Mouse (Mus musculus) kidney, postnatal 0 days (tissue): Measurements from ENCODE around the gene Rad54l2. TPM values are rescaled to one million over a fixed set of nuclear protein-coding genes. Genes with fewer than 3 reads are reported as not detected.

Experiments used
- ATAC-seq: fragments of 200-750 bp; cut with Nextera tagmentation; replicated peaks from 2 replicates; pipeline ENCODE4 v1.8.0; 2017; ENCODE audit warnings: low read depth, moderate number of reproducible peaks, moderate TSS enrichment, moderate library complexity; ENCODE audit not compliant: low FRiP score
- DNase-seq: peaks from one replicate; pipeline ENCODE4 v3.0.0-alpha.2; 2016; ENCODE audit warnings: low spot score
- H3K27ac ChIP-seq: fragments of 300-500 bp; sonication (generic); 2 replicates; pipeline ENCODE4 v1.5.1; 2014; ENCODE audit warnings: mild to moderate bottlenecking
- H3K27me3 ChIP-seq: fragments of 300-500 bp; sonication (generic); 2 replicates; pipeline ENCODE4 v1.6.1; 2014; ENCODE audit warnings: low read length, mixed read lengths; ENCODE audit not compliant: insufficient read depth
- H3K36me3 ChIP-seq: fragments of 300-500 bp; sonication (generic); 2 replicates; pipeline ENCODE4 v1.6.1; 2014; ENCODE audit warnings: low read length, mixed read lengths; ENCODE audit not compliant: insufficient read depth
- H3K4me1 ChIP-seq: fragments of 300-500 bp; sonication (generic); replicated peaks from 2 replicates; pipeline ENCODE4 v1.6.1; 2014; ENCODE audit warnings: antibody characterized with exemption, low read length, mixed read lengths; ENCODE audit not compliant: insufficient read depth
- H3K4me2 ChIP-seq: fragments of 300-500 bp; sonication (generic); 2 replicates; pipeline ENCODE4 v1.6.1; 2014; ENCODE audit warnings: mild to moderate bottlenecking, low read length, moderate library complexity, mixed read lengths
- H3K4me3 ChIP-seq: fragments of 300-500 bp; sonication (generic); replicated peaks from 2 replicates; pipeline ENCODE4 v1.5.1; 2014; ENCODE audit warnings: low read depth, low read length
- H3K9ac ChIP-seq: fragments of 300-500 bp; sonication (generic); 2 replicates; pipeline ENCODE4 v1.6.1; 2014; ENCODE audit warnings: low read depth, low read length
- H3K9me3 ChIP-seq: fragments of 300-500 bp; sonication (generic); replicated peaks from 2 replicates; pipeline ENCODE4 v1.6.1; 2016; ENCODE audit warnings: low read length, inconsistent platforms, mixed read lengths
- CTCF ChIP-seq: IDR thresholded peaks from 2 replicates; pipeline ENCODE4 v1.5.1; 2016; ENCODE audit warnings: antibody characterized with exemption, low read depth, mild to moderate bottlenecking, moderate library complexity
- WGBS: fragments of 180-500 bp; shearing (Covaris S2); extraction: QIAGEN DNeasy Blood & Tissue Kit; methylation state at CpG from one replicate; pipeline ENCODE4 v1.1.7; 2014; 5-methylcytosine and 5-hydroxymethylcytosine counted together
- polyA plus RNA-seq: library from polyadenylated mRNA; unstranded; fragments of >200 nt; fragmentation: Nextera tagmentation; extraction: Ambion mirVana; gene quantifications from 2 replicates; pipeline ENCODE4 v1.2.1, GENCODE M21; 2015

Gene Rad54l2
- polyA plus RNA-seq, 1 experiment from 2014 or later, result 2.7 TPM

GRCm38 (mm10) chr9:106716729-106717128, 72.3 kb downstream of the Rad54l2 start:
- no peak overlapping the region for H3K4me2 ChIP-seq
- TF ChIP-seq CTCF, result no peak
- no peaks in the 10 kb centered on the region for H3K27me3 ChIP-seq
- ATAC-seq (no peak), DNase-seq (no peak)
- H3K4me1 ChIP-seq, result no peaks in the 10 kb centered on the region
- H3K9me3 ChIP-seq, result no peaks in the 10 kb centered on the region
- no peak overlapping the region for H3K27ac ChIP-seq
- H3K9ac ChIP-seq, result no peak overlapping the region
- WGBS, result 97% methylated on average over 4 of the region's 4 CpGs
- peaks cover 41% of the 10 kb centered on the region for H3K36me3 ChIP-seq
- no peak overlapping the region for H3K4me3 ChIP-seq

- Histone ChIP-seq H3K27ac (no peak overlapping the region), H3K36me3 (peaks cover 43% of the 10 kb centered on the region), H3K4me3 (no peak overlapping the region), H3K4me1 (no peaks in the 10 kb centered on the region), H3K9ac (no peak overlapping the region), H3K4me2 (no peak overlapping the region), H3K27me3 (no peaks in the 10 kb centered on the region), H3K9me3 (no peaks in the 10 kb centered on the region)
- DNase-seq (no peak), ATAC-seq (no peak)
- WGBS, result 60% methylated on average over 2 of the region's 2 CpGs
- TF ChIP-seq CTCF, result no peak
Observed at GRCm38 (mm10) chr9:106716232-106716631, 72.8 kb downstream of the Rad54l2 start.

DNA sequence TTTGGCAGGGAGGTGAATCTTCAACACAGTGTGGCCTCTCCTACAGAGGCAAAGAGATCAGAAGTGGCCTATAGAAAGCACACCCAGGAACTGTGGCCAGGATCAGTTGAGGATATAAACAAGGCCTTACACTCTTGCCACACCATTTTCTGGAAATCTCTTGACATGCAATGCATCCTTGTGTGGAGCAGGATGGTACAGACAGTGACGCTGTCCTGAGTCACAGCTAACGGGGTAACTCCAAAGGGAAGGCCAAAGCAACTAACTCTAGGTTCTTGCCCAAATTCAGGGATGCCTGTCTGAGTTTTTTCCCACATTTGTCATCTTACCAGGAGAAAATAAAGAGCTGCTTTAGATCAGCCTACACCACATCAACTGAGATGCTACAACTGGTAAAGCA, 76.5 kb downstream of the Rad54l2 start:
- H3K36me3 ChIP-seq, result peaks cover 54% of the 10 kb centered on the region
- ATAC-seq (no peak), DNase-seq (no peak)
- no peak overlapping the region for H3K9ac ChIP-seq
- no peak for TF ChIP-seq CTCF
- H3K27me3 ChIP-seq, result no peaks in the 10 kb centered on the region
- H3K4me1 ChIP-seq, result no peaks in the 10 kb centered on the region
- WGBS, result 98% methylated on average over 2 of the region's 2 CpGs
- H3K4me3 ChIP-seq, result no peak overlapping the region
- H3K27ac ChIP-seq, result no peak overlapping the region
- H3K9me3 ChIP-seq, result no peaks in the 10 kb centered on the region
- H3K4me2 ChIP-seq, result no peak overlapping the region

- Histone ChIP-seq H3K27ac (no peak overlapping the region), H3K9me3 (no peaks in the 10 kb centered on the region), H3K4me3 (no peak overlapping the region), H3K36me3 (peaks cover 25% of the 10 kb centered on the region), H3K9ac (no peak overlapping the region), H3K4me2 (no peak overlapping the region), H3K4me1 (no peaks in the 10 kb centered on the region), H3K27me3 (no peaks in the 10 kb centered on the region)
- TF ChIP-seq CTCF, result no peak
- WGBS, result 92% methylated on average over 11 of the region's 11 CpGs
- no peak for ATAC-seq
- DNase-seq, result no peak
Observed at GRCm38 (mm10) chr9:106692973-106693481, 96.0 kb downstream of the Rad54l2 start.

GRCm38 (mm10) chr9:106688834-106689233, 100.2 kb downstream of the Rad54l2 start:
- DNase-seq (no peak), ATAC-seq (no peak)
- H3K4me3 ChIP-seq, result no peak overlapping the region
- peaks cover 4% of the 10 kb centered on the region for H3K4me1 ChIP-seq
- peaks cover 14% of the 10 kb centered on the region for H3K36me3 ChIP-seq
- TF ChIP-seq CTCF, result no peak
- H3K9ac ChIP-seq, result no peak overlapping the region
- H3K27ac ChIP-seq, result no peak overlapping the region
- 83% methylated on average over 8 of the region's 8 CpGs for WGBS
- no peak overlapping the region for H3K4me2 ChIP-seq
- H3K27me3 ChIP-seq, result no peaks in the 10 kb centered on the region
- no peaks in the 10 kb centered on the region for H3K9me3 ChIP-seq

DNA sequence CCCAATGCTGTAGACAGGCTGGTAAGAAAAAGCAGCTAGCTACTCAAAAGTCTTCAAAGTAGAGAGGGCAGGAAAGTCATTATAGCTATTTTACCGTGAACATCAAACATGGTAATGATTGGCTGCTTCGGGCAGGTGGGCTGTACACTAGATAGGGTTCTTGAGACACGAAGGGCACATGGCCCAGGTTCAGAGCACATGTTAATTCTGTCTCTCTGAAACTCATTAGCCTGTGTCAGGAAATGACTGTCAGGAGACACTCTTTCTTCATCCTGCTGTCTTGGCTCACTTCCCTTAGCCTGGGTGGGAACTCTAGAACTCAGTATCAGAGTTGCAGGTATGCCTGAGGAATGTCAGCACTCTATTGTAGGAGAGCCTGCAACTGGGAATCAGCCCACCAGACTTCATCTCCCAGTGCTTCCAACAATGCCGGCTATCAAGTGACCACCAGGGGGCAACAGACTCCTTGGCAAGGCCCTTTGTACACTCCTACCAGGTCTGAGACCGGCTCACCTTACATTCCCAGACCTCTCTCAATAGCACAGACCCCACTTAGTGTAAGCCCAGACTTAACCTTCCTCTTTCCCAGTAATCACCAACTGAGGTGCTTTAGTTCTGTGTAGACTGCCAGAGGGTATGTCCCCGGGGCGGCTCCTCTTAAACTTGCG, 101.9 kb downstream of the Rad54l2 start:
- Histone ChIP-seq H3K9me3 (no peaks in the 10 kb centered on the region), H3K4me1 (peaks cover 4% of the 10 kb centered on the region), H3K9ac (0 out of 2 replicates have a peak overlapping the region, but pooled peaks have one; percentile 3), H3K27ac (no peak overlapping the region), H3K27me3 (no peaks in the 10 kb centered on the region), H3K4me2 (peak overlapping the region; percentile 43), H3K36me3 (no peaks in the 10 kb centered on the region; the same call in 1 of the 2 replicates), H3K4me3 (no peak overlapping the region)
- peak; percentile 96 for TF ChIP-seq CTCF
- ATAC-seq, result peak; percentile 67
- DNase-seq, result peak; percentile 94
- WGBS, result 31% methylated on average over 8 of the region's 8 CpGs
